In genomic region chr5:108689091-108689490, GRCm38 (mm10) we compare ENCODE assay signal across 13 mouse cellular contexts.
"Had no signal": no experiment of that assay in that cellular context is flagged by ENCODE, and none has a peak within 500 bp of the region (broad histone marks: within the 10 kb centered on the region; RNA-seq: fewer than 3 reads in every experiment).

No protein-coding gene starts in this region.

- H3K4me2 ChIP-seq: limb, embryonic 13.5 days; liver, embryonic 15.5 days; lung, embryonic 14.5 days; midbrain, embryonic 13.5 days had no signal

- H3K9me3 ChIP-seq: limb, embryonic 13.5 days; liver, embryonic 15.5 days; midbrain, embryonic 13.5 days had no signal

- H3K36me3 ChIP-seq: liver, embryonic 15.5 days; midbrain, embryonic 13.5 days had no signal

- H3K27me3 ChIP-seq: limb, embryonic 13.5 days; liver, embryonic 15.5 days had no signal

- H3K4me3 ChIP-seq: limb, embryonic 13.5 days; liver, embryonic 15.5 days; midbrain, embryonic 13.5 days had no signal

- ATAC-seq: intestine, postnatal 0 days; midbrain, embryonic 13.5 days had no signal

- DNase-seq: kidney, adult 9 months; kidney, postnatal 36 days; left cerebral cortex, postnatal 4 days; lung, embryonic 14.5 days; lung, postnatal 10 days; lung, postnatal 4 days; thymus, postnatal 4 days had no signal

- H3K27ac ChIP-seq: kidney, postnatal 0 days; limb, embryonic 13.5 days; liver, embryonic 15.5 days; midbrain, embryonic 13.5 days; stomach, postnatal 0 days had no signal

- H3K9ac ChIP-seq: limb, embryonic 13.5 days; liver, embryonic 15.5 days; lung, embryonic 14.5 days; midbrain, embryonic 13.5 days had no signal
